Mouse (Mus musculus) embryonic facial prominence, embryonic 15.5 days (tissue): ENCODE measurements around the gene Adcy6. TPM values are rescaled to one million over a fixed set of nuclear protein-coding genes. Genes with fewer than 3 reads are reported as not detected.

Source experiments
- ATAC-seq: fragments of 200-750 bp; cut with Nextera tagmentation; 2 replicates; pipeline ENCODE4 v1.8.0; 2017; ENCODE audit warnings: low read depth, moderate TSS enrichment; ENCODE audit not compliant: insufficient number of reproducible peaks, low FRiP score, low TSS enrichment
- H3K27ac ChIP-seq: fragments of 300-500 bp; sonication (generic); replicated peaks from 2 replicates; pipeline ENCODE4 v1.5.1; 2015; ENCODE audit warnings: mild to moderate bottlenecking, inconsistent platforms
- H3K27me3 ChIP-seq: fragments of 300-500 bp; sonication (generic); 2 replicates; pipeline ENCODE4 v1.6.1; 2015; ENCODE audit warnings: inconsistent platforms
- H3K36me3 ChIP-seq: fragments of 300-500 bp; sonication (generic); 2 replicates; pipeline ENCODE4 v1.6.1; 2015; ENCODE audit warnings: mild to moderate bottlenecking, inconsistent platforms
- H3K4me1 ChIP-seq: fragments of 300-500 bp; sonication (generic); 2 replicates; pipeline ENCODE4 v1.6.1; 2015; ENCODE audit warnings: inconsistent platforms
- H3K4me2 ChIP-seq: fragments of 300-500 bp; sonication (generic); replicated peaks from 2 replicates; pipeline ENCODE4 v1.6.1; 2015; ENCODE audit warnings: mild to moderate bottlenecking, inconsistent platforms
- H3K4me3 ChIP-seq: fragments of 300-500 bp; sonication (generic); replicated peaks from 2 replicates; pipeline ENCODE4 v1.5.1; 2015; ENCODE audit warnings: mild to moderate bottlenecking, inconsistent platforms
- H3K9ac ChIP-seq: fragments of 300-500 bp; sonication (generic); 2 replicates; pipeline ENCODE4 v1.6.1; 2015; ENCODE audit warnings: inconsistent platforms
- H3K9me3 ChIP-seq: fragments of 300-500 bp; sonication (generic); replicated peaks from 2 replicates; pipeline ENCODE4 v1.6.1; 2016; ENCODE audit warnings: inconsistent platforms
- WGBS: fragments of 180-500 bp; shearing (Covaris S2); methylation state at CpG from one replicate; pipeline ENCODE4 v1.1.7; 2015; 5-methylcytosine and 5-hydroxymethylcytosine counted together
- polyA plus RNA-seq: library from polyadenylated mRNA; unstranded; fragments of >200 nt; fragmentation: Nextera tagmentation; extraction: Ambion mirVana; gene quantifications from 2 replicates; pipeline ENCODE4 v1.2.1, GENCODE M21; 2015

Gene Adcy6
- polyA plus RNA-seq, 1 experiment from 2014 or later: 18.1 TPM

DNA sequence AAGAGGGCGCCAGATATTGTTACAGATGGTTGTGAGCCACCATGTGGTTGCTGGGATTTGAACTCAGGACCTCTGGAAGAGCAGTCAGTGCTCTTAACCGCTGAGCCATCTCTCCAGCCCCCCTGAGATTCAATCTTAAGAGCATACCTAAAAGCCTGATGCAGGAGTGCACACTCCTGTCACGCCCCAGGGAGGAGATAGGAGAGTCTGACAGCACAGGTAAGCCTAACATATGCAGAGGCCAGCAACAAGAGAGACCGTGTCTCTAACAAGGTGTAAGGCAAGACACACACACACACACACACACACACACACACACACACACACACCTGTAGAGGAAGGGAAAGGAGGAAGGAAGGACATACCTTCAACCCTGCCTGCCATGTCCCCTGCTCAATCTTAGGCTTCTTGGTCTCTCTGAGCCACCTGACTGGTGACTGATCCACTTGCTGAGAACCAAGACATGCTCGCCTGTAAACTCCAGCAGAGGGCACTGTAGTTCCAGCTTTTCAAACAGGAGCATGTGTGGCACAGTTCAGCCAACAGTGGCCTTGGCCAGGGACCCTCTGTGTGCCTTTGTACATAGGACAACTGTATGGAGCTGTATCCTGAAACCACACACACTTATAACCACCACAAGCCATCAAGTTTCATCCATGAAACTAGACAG lies 29.9 kb downstream of the Adcy6 start:
- peak; percentile 63 for ATAC-seq
- 43% methylated on average over 5 of the region's 5 CpGs for WGBS
- Histone ChIP-seq H3K9me3 (no peaks in the 10 kb centered on the region), H3K9ac (no peak overlapping the region), H3K27ac (no peak overlapping the region), H3K4me3 (no peak overlapping the region), H3K36me3 (no peaks in the 10 kb centered on the region), H3K4me2 (no peak overlapping the region), H3K4me1 (no peaks in the 10 kb centered on the region), H3K27me3 (no peaks in the 10 kb centered on the region)

DNA sequence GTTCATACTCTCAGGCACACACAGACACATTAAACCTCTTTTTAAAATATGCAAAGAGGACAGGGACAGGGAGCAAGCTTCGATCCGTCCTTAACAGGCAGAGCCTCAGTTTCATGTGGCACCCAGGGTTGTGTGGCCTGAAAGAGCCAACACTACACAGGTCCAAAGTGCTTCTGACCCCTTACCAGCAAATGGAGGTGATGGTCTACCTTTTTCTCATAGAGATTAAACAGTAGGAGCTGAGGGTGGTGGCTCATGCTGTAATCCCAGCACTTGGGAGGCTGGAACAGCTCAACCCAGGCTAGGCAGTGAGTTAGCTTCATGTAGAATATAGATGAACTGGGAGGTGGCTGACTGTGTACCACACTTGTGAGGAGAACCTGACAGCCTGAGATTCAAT lies 30.6 kb downstream of the Adcy6 start:
- ATAC-seq: no peak
- Histone ChIP-seq H3K4me1 (no peaks in the 10 kb centered on the region), H3K27me3 (no peaks in the 10 kb centered on the region), H3K4me3 (no peak overlapping the region), H3K9me3 (no peaks in the 10 kb centered on the region), H3K9ac (no peak overlapping the region), H3K4me2 (no peak overlapping the region), H3K27ac (no peak overlapping the region), H3K36me3 (no peaks in the 10 kb centered on the region)
- 83% methylated on average over 2 of the region's 2 CpGs for WGBS

DNA sequence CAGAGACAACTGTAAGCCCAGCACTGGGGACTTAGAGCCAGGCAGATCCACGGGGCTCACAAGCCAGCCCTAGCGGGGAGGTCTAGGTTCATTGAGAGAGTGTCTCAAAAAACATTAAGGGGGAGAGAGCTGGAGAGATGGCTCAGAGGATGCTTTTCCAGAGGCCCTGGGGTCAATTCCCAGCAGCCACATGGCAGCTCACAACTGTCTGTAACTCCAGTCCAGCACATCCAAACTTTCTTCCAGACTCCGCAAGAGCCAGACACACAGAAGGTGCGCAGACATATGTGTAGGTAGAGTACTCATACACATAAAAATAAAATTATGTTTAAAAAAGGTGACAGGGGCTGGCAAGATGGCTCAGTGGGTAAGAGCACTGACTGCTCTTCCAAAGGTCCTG lies 36.6 kb downstream of the Adcy6 start:
- Histone ChIP-seq H3K27ac (no peak overlapping the region), H3K27me3 (no peaks in the 10 kb centered on the region), H3K9ac (no peak overlapping the region), H3K36me3 (no peaks in the 10 kb centered on the region), H3K4me2 (no peak overlapping the region), H3K4me3 (no peak overlapping the region), H3K4me1 (peaks cover 8% of the 10 kb centered on the region), H3K9me3 (no peaks in the 10 kb centered on the region)
- 71% methylated on average over 4 of the region's 4 CpGs for WGBS
- ATAC-seq: no peak

DNA sequence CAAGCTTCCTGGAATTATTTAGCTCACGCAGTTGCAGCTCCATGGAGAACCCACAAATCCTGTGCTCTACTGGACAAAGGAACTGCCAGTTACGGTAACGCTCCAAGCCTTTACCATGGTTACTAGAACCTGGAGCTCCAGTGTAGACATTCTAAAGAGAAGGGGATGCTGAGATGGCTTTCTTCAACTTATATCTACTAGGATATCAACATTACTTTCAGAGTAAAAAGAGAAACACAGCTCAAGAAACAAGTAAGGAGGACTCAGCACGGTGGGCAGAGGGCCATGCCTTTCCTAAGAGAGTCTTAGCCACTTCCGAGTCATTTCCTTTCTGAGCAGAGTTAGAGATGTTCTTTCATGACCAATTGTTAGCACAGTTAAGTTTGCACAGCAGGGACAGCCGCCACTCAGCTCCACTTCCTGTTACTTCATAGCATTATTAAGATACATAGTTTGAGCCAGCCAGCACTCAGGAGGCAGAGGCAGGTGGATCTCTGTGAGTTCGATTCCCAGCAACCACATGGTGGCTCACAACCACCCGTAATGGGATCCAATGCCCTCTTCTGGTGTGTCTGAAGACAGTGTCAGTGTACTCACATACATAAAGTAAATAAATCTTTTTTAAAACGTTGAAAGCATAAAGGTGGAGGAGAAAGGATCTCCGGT lies 38.9 kb downstream of the Adcy6 start, which contains the start of the genes Ccnt1 and 4930415O20Rik:
Ccnt1 (minus strand) TSS at position 51 of the 666 bp plus-strand sequence.
4930415O20Rik (plus strand) TSS at position 132 of the 666 bp plus-strand sequence.
- Histone ChIP-seq H3K27me3 (no peaks in the 10 kb centered on the region), H3K4me1 (peaks cover 12% of the 10 kb centered on the region), H3K4me2 (no peak within 1 kb of the TSS), H3K9me3 (no peaks in the 10 kb centered on the region), H3K9ac (no peak within 1 kb of the TSS), H3K36me3 (no peaks in the 10 kb centered on the region), H3K4me3 (no peak within 1 kb of the TSS), H3K27ac (no peak within 1 kb of the TSS)
- 81% methylated on average over 10 of the region's 10 CpGs for WGBS
- no peak for ATAC-seq

DNA sequence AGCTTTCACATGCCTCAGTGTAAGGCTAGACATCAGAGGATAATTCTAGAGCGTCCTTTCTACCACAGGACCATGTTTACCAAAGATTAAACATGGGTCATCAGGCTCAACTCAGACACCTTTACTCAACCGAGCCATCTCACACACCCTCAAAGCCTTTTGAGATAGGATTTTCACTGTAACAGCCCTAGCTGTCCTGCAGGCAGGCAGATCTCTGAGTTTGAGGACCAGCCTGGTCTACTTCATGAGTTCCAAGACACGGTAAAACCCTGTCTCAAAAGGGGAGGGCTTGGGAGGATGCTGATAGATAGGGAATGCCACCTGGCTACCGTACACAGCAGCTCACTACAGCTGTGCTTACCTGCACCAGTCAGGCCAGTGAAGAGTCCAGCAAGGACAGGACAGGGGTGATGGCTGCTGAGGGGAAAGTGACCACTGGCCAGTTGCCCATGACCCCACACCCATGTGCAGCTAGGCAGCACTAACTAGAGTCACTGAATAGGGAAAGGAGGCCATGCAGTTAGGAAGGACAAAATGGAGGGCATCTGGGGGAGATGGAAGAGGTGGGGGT lies 40.0 kb downstream of the Adcy6 start:
- ATAC-seq: no peak
- WGBS: 82% methylated on average over 4 of the region's 4 CpGs
- no peak overlapping the region for H3K4me2 ChIP-seq

DNA sequence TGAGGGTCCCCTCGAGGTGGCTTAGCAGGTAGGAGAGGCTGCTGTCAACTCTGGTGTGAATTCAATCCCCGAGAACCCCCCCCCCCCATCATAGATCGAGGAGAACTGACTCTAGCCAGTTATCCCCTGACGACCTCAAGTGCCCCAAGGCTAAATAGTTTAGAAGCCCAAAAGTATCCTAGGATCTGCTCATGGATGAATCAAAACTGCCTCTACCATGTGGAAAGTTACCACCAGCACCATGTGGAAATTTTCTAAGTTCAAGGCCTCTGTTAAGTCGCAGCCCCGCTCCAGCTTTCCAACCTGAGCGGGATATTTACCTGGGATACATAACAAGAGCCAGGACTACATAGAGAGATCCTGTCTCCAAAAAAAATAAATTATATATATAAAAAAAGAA lies 40.7 kb downstream of the Adcy6 start:
- Histone ChIP-seq H3K36me3 (no peaks in the 10 kb centered on the region), H3K4me3 (peak overlapping the region; percentile 74; the same call in 1 of the 2 replicates), H3K4me1 (peaks cover 23% of the 10 kb centered on the region), H3K27me3 (no peaks in the 10 kb centered on the region), H3K4me2 (peak overlapping the region; percentile 57), H3K27ac (no peak overlapping the region), H3K9ac (no peak overlapping the region), H3K9me3 (no peaks in the 10 kb centered on the region)
- 64% methylated on average over 7 of the region's 7 CpGs for WGBS
- ATAC-seq: no peak

More for the DNA sequence above, 40.0 kb downstream of the Adcy6 start:
- Histone ChIP-seq H3K36me3 (no peaks in the 10 kb centered on the region), H3K9me3 (no peaks in the 10 kb centered on the region), H3K27ac (no peak overlapping the region), H3K4me1 (peaks cover 23% of the 10 kb centered on the region), H3K27me3 (no peaks in the 10 kb centered on the region), H3K4me3 (no peak overlapping the region), H3K9ac (no peak overlapping the region)

DNA sequence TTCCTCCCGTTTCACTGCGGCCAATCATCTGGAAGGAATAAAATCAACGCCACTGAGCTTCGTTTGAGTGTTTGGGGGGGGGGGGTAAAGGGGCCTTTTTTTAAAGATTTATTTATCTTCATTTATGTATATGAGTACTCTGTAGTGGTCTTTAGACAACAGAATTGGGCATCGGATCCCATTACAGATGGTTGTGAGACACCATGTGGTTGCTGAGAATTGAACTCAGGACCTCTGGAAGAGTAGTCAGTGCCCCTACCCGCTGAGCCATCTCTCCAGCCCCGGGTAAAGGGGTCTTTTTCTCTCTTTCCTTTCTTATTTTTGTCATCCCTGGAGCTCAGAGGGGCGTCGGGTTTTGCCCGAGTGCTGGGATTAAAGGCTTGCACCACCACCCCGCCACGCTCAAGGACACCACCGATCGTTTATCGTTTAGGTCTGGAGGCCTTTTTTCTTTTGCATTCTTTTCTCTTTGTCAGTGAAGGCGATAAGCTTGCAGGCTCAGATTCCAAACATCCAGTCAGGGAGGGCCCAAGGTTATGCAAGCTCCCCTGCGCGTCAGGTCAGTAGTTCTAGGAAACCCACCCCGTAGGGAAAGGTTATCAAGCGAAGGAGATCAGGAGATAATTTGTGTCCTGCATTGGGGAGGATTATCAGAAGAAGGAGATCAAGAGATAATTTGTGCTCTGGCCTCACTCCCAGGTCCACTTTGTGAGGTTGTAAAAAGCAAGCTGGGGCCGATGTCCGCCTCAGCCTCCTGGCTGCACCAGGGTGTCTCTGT lies 41.4 kb downstream of the Adcy6 start:
- Histone ChIP-seq H3K4me1 (peaks cover 23% of the 10 kb centered on the region), H3K4me2 (peak overlapping the region; percentile 57), H3K27me3 (no peaks in the 10 kb centered on the region), H3K9ac (peak overlapping the region; percentile 92), H3K9me3 (no peaks in the 10 kb centered on the region), H3K4me3 (peak overlapping the region; percentile 74), H3K36me3 (peaks cover 3% of the 10 kb centered on the region; the same call in 1 of the 2 replicates), H3K27ac (peak overlapping the region; percentile 97)
- WGBS: 7% methylated on average over 22 of the region's 22 CpGs
- no peak for ATAC-seq

DNA sequence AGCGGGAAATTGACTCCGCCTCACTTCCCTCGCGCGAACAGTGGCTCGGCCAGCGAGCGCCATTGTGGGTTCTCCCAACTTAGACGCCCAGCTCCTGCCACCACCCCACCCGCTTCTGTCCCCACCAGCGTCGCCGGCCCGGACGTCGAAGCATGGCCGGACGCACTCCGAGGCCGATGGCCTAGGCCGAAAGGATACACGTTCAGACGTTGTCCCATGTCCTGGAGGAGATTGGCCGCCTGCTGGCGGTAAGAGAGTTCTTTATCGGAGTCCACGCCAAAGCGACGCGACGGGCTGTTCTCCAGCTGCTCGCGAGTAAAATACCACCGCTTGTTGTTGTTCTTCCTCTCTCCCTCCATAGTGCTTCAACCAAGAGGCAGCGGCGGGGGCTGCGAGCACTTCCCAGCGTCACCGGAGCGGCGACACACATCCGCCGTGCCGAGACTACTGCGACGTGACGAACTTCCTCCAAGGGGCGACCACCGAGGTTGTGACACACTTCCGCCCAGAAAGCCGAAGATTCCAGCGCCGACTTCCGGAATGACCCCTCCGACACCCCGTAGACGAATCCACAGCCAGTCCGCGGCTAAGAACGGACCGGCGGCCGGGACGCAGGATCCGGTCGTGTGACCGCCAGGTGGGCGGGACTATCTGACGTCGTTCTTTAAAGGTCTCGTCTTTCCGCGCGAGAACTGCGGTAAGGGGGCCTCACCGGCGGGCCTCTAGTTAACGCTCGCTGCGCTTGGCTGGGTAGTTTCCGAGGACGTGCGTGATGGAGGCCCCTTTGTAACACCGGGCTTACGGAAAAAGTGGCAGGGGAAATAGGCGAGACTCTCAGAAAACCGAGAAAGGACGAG lies 42.4 kb downstream of the Adcy6 start:
- WGBS: under 1% methylated on average over 88 of the region's 88 CpGs
- peak overlapping the region; percentile 92 for H3K9ac ChIP-seq
- peaks cover 11% of the 10 kb centered on the region; the same call in 1 of the 2 replicates for H3K36me3 ChIP-seq
- H3K4me2 ChIP-seq: peak overlapping the region; percentile 80
- H3K4me1 ChIP-seq: peaks cover 23% of the 10 kb centered on the region
- no peaks in the 10 kb centered on the region for H3K27me3 ChIP-seq
- ATAC-seq: peak; percentile 97
- H3K27ac ChIP-seq: peak overlapping the region; percentile 97
- no peaks in the 10 kb centered on the region for H3K9me3 ChIP-seq
- peak overlapping the region; percentile 74 for H3K4me3 ChIP-seq

DNA sequence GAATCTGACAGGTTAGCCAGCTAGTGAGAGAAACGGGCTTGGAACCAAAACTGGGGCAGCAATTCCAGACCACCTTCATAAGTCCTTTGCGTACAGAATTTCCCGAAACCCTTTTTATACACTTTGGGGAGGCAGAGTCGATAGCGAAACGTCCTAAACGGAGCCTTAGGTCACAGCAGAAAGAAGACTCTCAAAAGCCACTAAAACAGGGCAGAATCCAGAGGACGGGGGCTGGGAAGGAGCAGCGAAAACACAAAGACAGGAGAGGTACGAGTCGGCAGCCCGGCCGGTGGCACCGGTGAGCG lies 43.0 kb downstream of the Adcy6 start:
- Histone ChIP-seq H3K36me3 (peaks cover 11% of the 10 kb centered on the region; the same call in 1 of the 2 replicates), H3K27me3 (no peaks in the 10 kb centered on the region), H3K27ac (peak overlapping the region; percentile 95), H3K4me3 (peak overlapping the region; percentile 74), H3K4me2 (peak overlapping the region; percentile 80), H3K9ac (peak overlapping the region; percentile 80), H3K4me1 (peaks cover 23% of the 10 kb centered on the region), H3K9me3 (no peaks in the 10 kb centered on the region)
- 0% methylated on average over 15 of the region's 15 CpGs for WGBS
- ATAC-seq: no peak

DNA sequence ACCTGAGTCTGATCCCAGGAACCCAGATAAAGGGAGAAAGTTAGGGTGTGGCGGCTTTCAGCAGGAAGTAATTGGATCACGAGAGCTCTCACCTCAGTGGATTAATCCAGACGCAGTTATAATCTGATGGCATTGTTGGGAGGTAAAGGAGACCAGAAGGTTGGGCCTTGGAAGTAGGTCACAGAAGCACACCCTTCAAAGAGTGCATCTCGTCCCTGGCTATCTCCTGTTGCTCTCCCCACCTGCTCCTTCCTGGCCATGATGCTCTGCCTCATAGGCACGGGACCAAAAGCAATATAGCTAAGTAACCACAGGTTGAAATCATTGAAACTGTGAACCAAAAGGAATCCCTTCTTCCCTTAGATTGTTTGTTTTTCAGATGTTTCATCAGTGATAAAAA lies 52.7 kb downstream of the Adcy6 start:
- 90% methylated on average over 5 of the region's 5 CpGs for WGBS
- H3K36me3 ChIP-seq: peaks cover 51% of the 10 kb centered on the region
- no peak overlapping the region for H3K9ac ChIP-seq
- H3K4me2 ChIP-seq: no peak overlapping the region
- H3K27ac ChIP-seq: no peak overlapping the region
- H3K4me1 ChIP-seq: no peaks in the 10 kb centered on the region
- no peaks in the 10 kb centered on the region for H3K27me3 ChIP-seq
- ATAC-seq: no peak
- no peak overlapping the region for H3K4me3 ChIP-seq
- no peaks in the 10 kb centered on the region for H3K9me3 ChIP-seq
